Mouse (Mus musculus) cortical plate, adult 2 months (tissue): ENCODE results near the gene Prr7. TPM values are rescaled to one million over a fixed set of nuclear protein-coding genes. Genes with fewer than 3 reads are reported as not detected.

Experiments used
- H3K27ac ChIP-seq: fragments of 200-500 bp; 2 replicates; pipeline ENCODE4 v1.5.1; 2012; ENCODE audit warnings: low read length, control low read depth, inconsistent platforms; ENCODE audit not compliant: insufficient read depth
- H3K4me1 ChIP-seq: fragments of 200-500 bp; 2 replicates; pipeline ENCODE4 v1.6.1; 2011; ENCODE audit warnings: low read length; ENCODE audit not compliant: control insufficient read depth, insufficient read depth
- H3K4me3 ChIP-seq: fragments of 200-500 bp; 2 replicates; pipeline ENCODE4 v1.5.1; 2011; ENCODE audit warnings: mild to moderate bottlenecking, low read length, control low read depth; ENCODE audit not compliant: insufficient read depth
- CTCF ChIP-seq: fragments of 200-500 bp; IDR thresholded peaks from 2 replicates; pipeline ENCODE4 v1.5.1; 2011; ENCODE audit warnings: mild to moderate bottlenecking, control low read depth, low read length; ENCODE audit not compliant: insufficient read depth; ENCODE audit errors: extremely low read depth
- POLR2A ChIP-seq: fragments of 200-500 bp; IDR thresholded peaks from 2 replicates; pipeline ENCODE4 v1.6.1; 2011; ENCODE audit warnings: mild to moderate bottlenecking, low read length, control low read depth; ENCODE audit not compliant: insufficient read depth; ENCODE audit errors: extremely low read depth
- polyA plus RNA-seq: library from polyadenylated mRNA; depleted of rRNA; stranded (reverse); fragments of >200 nt; gene quantifications from 2 replicates; pipeline ENCODE4 v1.2.3, GENCODE M21; 2012; rRNA removed

Prr7 gene
- polyA plus RNA-seq: 68.1 and 73.5 TPM in 2 replicates

DNA sequence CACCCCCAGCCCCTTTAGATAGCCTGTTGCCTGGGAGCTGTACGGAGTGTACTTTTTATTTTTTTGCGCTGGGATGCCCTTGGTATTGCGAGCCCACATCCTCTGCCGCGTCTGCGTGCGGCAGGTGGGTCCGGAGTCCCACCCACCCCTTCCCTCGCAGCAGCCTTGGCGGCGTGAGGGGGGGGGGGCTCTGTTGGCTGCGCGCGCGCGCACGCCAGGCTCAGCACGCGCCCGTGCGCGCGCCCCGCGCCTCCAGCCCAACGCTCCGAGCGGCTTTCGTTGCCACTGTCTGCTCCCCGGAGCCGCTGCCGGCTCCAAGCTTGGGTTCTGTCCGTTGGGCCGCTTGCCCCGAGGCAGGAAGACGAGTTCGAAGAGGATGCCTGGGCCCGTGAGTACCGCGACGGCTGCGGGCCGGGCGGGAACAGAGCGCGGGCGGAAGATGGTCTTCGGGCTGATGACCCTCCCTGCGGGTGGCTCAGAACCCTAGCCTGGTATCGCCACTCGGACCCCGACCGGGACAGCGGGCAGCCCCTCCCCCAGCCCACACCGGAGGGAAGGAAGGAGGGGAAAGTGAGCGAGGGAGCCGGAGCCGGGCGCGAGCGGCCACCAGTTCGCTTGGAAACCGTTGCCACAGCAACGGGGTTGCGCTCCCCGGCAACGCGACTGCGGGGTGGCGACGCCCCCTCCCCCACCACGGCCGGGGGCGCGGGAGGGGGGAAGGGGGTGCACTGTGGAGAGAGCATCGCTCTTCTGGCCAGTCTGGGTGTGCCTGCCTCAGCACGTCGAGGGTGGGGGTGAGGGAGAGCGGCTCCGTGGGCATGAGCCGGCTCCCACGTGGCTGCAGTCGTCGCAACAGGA is at the start of gene Prr7:
Prr7 (plus strand) TSS at position 241 of the 858 bp plus-strand sequence.
- Histone ChIP-seq H3K27ac (peak within 1 kb of the TSS; percentile 100), H3K4me3 (peak within 1 kb of the TSS; percentile 85), H3K4me1 (peaks cover 11% of the 10 kb centered on the region)
- TF ChIP-seq POLR2A: peak; percentile 65; the same call in 1 of the 2 replicates
- no peak for TF ChIP-seq CTCF

DNA sequence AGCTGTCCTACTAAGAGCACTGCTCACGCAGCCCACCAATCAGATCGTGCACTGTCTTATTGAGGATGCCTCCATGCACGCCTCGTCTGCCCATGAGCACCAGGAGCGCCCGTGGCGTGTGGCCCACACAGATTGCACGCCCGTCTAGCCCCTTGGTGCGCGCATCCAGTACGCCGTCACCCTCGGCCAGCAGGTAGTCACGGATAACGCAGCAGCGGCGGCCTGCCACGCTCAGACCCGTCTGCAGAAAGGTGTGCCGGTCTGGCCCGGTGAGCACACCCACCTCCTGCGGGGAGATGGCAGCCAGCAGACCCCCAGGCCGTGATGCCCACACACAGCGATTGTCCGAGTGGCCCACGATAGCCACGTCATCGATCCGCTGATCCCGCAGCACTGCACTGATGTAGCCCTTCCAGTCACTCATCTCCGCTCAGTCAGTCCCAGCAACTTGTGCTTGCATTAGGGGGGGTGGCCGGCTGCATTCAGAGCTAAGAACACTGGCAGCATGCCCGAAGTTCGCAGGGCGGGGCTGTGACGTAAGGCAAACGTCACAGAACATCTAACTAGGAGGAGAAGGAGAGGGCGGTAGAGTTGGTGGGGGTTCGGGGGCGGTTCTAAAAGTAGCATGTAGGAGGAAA is 49.2 kb upstream of the Prr7 start, which contains the start of gene Pfn3:
Pfn3 (minus strand) TSS at position 490 of the 638 bp plus-strand sequence.
- Histone ChIP-seq H3K4me1 (no peaks in the 10 kb centered on the region), H3K27ac (peak within 1 kb of the TSS; percentile 45; the same call in 1 of the 2 replicates), H3K4me3 (peak within 1 kb of the TSS; percentile 32)
- TF ChIP-seq POLR2A (0 out of 2 replicates have a peak, but pooled peaks have one; percentile 31), CTCF (no peak)

DNA sequence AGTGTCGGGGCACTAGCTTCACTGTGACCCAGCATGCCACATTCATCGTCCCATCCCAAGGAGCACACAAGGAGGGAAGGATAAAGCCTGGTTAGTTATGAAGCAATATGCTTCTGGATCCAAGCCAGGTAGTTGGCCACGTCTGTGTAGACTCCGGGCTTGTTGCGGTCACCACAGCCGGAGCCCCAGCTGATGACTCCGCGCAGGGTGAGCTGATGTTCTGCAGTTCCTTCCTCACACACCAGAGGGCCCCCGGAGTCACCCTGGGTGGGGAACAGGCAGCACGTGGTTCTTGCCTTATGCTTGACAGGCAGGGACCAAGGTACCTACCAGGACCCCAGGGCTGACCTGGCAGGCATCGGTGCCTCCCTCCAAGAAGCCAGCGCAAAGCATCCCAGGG is 46.1 kb upstream of the Prr7 start:
- Histone ChIP-seq H3K4me3 (peak overlapping the region; percentile 3; the same call in 1 of the 2 replicates), H3K27ac (no peak overlapping the region), H3K4me1 (no peaks in the 10 kb centered on the region)
- TF ChIP-seq CTCF: peak; percentile 75
- TF ChIP-seq POLR2A: no peak

DNA sequence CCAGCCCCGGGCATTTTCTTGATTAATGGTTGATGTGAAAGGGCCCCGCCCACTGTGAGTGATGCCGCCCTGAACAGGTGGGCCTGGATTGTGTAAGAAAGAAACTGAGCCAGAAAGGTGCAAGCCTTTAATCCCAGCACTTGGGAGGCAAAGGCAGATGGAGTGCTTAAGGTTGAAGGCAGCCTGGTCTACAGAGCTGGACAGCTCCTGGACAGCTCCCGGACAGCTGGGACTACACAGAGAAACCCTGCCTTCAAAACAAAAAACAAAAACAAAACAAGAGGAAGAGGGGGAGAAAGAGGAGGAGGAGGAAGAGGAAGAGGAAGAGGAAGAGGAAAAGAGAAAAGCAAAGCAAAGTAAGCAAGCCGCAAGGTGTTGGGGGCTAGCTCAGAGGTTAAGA is 44.9 kb upstream of the Prr7 start:
- Histone ChIP-seq H3K4me1 (no peaks in the 10 kb centered on the region), H3K4me3 (no peak overlapping the region), H3K27ac (no peak overlapping the region)
- TF ChIP-seq POLR2A (no peak), CTCF (no peak)

DNA sequence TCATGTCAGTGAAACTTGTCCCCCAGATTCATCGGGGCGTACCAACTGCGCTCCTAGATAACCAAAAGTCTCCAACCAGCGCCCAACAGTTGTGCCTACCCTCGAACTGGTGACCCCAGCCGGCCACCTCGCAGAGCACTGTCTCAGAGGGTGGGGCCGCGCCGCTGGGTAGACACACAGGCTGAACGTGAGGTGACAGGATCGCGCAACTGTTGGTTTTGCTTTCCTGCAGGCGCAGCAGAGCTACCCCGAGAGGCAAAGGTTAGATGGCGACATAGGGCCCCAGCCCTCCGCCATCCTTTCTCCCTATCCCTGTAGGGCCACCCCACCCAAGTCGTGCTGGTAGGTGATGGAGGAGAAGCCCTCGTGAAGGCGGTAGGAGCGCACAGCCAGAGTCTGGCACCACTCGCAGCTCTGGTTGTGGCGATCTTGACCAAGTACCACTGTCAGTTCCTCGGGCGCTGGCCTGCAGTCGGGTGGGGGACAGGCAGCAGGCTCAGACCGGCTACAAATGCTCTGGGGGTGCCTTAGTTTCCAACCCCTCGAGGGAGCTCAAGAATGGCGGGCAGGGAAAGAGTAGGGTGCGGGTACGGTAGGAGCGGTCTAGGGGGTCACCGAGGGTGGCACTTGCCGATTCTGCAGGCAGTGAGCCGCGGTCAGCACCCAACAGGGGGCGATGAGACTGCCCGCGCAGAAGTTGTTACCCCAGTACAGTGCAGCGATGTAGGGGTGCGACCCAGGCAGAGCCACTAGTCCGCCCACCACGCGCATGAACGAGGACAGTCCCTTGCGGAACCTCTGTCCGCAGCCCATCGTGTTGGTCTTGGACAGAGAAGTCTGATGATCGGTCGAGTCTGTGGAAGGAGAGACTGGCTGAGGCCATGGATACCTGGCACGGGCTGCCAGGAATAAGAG is 43.8 kb upstream of the Prr7 start:
- TF ChIP-seq POLR2A (no peak), CTCF (no peak)
- Histone ChIP-seq H3K4me1 (no peaks in the 10 kb centered on the region), H3K4me3 (no peak overlapping the region; the same call in 1 of the 2 replicates), H3K27ac (no peak overlapping the region)

DNA sequence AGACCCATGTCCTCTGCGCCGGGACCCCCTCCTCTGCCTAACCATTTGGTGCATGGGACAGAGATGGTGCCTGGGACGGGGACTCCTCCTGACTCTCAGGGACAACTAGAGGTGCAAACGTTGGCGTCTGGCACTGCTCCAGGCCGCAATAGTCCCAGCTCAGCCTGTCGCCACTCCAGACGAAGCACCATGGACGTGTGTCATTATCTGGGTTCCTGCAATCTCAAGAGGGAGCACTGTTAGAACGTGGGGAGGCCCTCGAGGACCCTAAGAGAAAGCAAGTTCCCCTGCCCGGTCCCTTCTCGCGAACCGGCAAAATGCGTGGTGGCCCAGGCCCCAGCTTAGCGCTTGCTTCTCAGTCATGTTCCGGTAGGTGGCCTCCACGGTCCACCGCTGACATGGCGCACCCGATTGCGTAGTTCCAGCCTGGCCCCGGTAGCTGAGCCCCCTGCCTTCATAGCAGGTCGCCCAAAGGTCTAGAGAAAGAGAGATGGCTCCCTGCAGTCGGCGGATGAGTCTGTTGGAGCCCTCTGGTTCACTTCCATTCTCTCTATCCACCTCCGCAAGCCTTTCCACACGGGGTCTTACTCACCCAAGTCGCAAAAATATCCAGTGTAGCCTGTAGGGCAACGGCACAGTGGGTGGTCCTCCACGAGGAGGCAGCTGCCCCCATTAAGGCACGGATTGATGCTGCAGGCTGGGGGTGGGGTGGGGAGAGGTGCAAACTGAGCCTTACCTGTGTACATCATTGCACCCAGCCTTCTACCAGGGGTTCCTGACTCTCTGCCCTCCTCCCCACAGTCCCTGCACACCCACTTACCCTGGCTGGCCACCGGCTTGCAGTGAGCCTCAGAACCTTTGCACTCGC is 42.9 kb upstream of the Prr7 start:
- no peak overlapping the region for H3K27ac ChIP-seq
- no peaks in the 10 kb centered on the region for H3K4me1 ChIP-seq
- peak overlapping the region; percentile 9 for H3K4me3 ChIP-seq
- TF ChIP-seq CTCF (peak; percentile 65), POLR2A (no peak)

DNA sequence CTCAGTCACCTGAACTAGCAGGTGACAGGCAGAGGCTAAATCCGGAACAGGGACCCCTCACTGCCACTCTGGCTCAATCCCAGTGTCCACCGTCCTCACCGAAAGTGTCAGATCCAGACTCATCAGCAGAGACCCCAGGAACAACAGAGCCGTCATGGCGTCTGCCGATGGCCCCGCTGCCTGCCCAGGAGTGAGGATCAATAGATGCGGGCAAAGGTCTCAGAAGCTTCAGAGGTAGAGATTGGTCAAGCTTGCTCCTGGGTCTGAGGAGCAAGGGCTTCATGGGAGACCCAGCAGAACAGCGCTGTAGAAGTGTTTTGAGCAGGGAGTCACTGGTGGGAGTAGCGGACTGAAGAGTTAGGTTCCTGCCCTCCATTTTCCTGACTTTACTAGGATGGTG is 37.5 kb upstream of the Prr7 start, which contains the start of gene F12:
F12 (minus strand) TSS at position 181 of the 400 bp plus-strand sequence.
- TF ChIP-seq POLR2A: no peak
- TF ChIP-seq CTCF: no peak
- Histone ChIP-seq H3K4me3 (no peak within 1 kb of the TSS), H3K27ac (no peak within 1 kb of the TSS), H3K4me1 (no peaks in the 10 kb centered on the region)

DNA sequence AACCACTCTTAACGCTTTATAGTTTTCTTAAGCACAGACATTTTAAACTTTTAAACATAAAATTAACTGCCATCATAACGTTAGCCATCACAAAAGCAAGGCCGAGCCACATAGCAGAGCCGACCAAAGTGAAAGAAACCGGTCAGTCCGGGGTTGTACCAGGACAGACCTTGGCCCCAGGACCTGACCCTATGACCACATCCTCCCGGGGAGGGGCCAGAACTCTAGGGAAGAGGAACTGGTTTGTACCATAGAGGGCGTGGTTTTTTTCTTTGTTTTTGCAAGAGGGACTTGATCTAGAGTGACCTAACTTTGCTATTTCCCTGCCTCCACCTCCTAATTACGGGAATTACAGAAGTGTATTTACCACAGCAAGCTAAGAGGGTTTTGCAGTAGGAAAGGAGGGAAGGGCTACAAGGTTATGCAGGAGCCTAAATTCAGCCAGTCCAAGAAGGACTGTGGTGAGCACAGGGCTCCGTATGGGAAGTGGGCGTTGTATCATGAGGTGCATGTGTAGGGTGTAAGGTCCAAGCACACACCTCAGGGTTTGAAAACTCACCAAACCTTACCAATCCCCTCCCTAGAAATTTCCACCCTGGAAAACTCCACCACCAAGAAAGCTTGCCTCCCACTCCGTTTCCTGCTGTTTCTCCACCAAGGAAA is 34.7 kb upstream of the Prr7 start:
- H3K27ac ChIP-seq: no peak overlapping the region
- H3K4me1 ChIP-seq: no peaks in the 10 kb centered on the region
- no peak overlapping the region for H3K4me3 ChIP-seq
- TF ChIP-seq CTCF: no peak
- TF ChIP-seq POLR2A: no peak
